Mouse (Mus musculus) layer of hippocampus, adult 9-11 months (tissue): ENCODE data around the gene Fabp7.

ENCODE experiments used
- DNase-seq: peaks from one replicate; pipeline ENCODE4 v3.0.0; 2022

The Fabp7 gene

GRCm38 (mm10) chr10:57784876-57785150 is at the start of gene Fabp7:
TSS of gene Fabp7 (plus strand) at chr10:57784881.
- DNase-seq = no peak

GRCm38 (mm10) chr10:57740733-57741132 is 43.9 kb upstream of the Fabp7 start:
- DNase-seq = no peak

GRCm38 (mm10) chr10:57741351-57741750 is 43.3 kb upstream of the Fabp7 start:
- no peak for DNase-seq

GRCm38 (mm10) chr10:57743045-57743444 is 41.6 kb upstream of the Fabp7 start:
- DNase-seq = no peak

GRCm38 (mm10) chr10:57743606-57744016 is 41.1 kb upstream of the Fabp7 start:
- DNase-seq = peak; percentile 24

- no peak for DNase-seq
These were observed 40.4 kb upstream of the Fabp7 start for GRCm38 (mm10) chr10:57744128-57744765.

GRCm38 (mm10) chr10:57745452-57745851 is 39.2 kb upstream of the Fabp7 start:
- no peak for DNase-seq

- DNase-seq = no peak
These were observed 37.6 kb upstream of the Fabp7 start for GRCm38 (mm10) chr10:57747127-57747526.

- no peak for DNase-seq
These were observed 31.3 kb upstream of the Fabp7 start for GRCm38 (mm10) chr10:57753343-57753742.

GRCm38 (mm10) chr10:57755201-57755736 is 29.4 kb upstream of the Fabp7 start:
- DNase-seq = no peak

GRCm38 (mm10) chr10:57758999-57759398 is 25.7 kb upstream of the Fabp7 start:
- no peak for DNase-seq

GRCm38 (mm10) chr10:57760694-57761093 is 24.0 kb upstream of the Fabp7 start:
- DNase-seq = no peak

GRCm38 (mm10) chr10:57763044-57763443 is 21.6 kb upstream of the Fabp7 start:
- no peak for DNase-seq

- peak; percentile 24 for DNase-seq
These were observed 1.2 kb upstream of the Fabp7 start for GRCm38 (mm10) chr10:57783289-57784130.

GRCm38 (mm10) chr10:57784131-57784875 is 378 bp upstream of the Fabp7 start:
- peak; percentile 76 for DNase-seq

- no peak for DNase-seq
These were observed 871 bp downstream of the Fabp7 start for GRCm38 (mm10) chr10:57785552-57785951.

- DNase-seq = no peak
These were observed 8.3 kb downstream of the Fabp7 start for GRCm38 (mm10) chr10:57792957-57793356.

- no peak for DNase-seq
These were observed 9.3 kb downstream of the Fabp7 start, which contains the start of gene Smpdl3a for GRCm38 (mm10) chr10:57794018-57794417. TSS of gene Smpdl3a (plus strand) at chr10:57794335.

GRCm38 (mm10) chr10:57794491-57795461 is 10.1 kb downstream of the Fabp7 start:
- DNase-seq = no peak

- DNase-seq = no peak
These were observed 10.9 kb downstream of the Fabp7 start for GRCm38 (mm10) chr10:57795542-57795941.

GRCm38 (mm10) chr10:57796057-57796456 is 11.4 kb downstream of the Fabp7 start:
- DNase-seq = no peak

- DNase-seq = no peak
These were observed 14.8 kb downstream of the Fabp7 start for GRCm38 (mm10) chr10:57799486-57799885.
